Mouse (Mus musculus): ENCODE measurements around the gene Fgf12. TPM values are rescaled to one million over a fixed set of nuclear protein-coding genes. Genes with fewer than 3 reads are reported as not detected.

Fgf12 gene
- 4.2 and 6.8 TPM in 2 replicates for polyA plus RNA-seq (2014; fragmentation: Nextera tagmentation; extraction: Ambion mirVana)

- under 1% methylated on average over 16 of the region's 16 CpGs for WGBS
These were observed at the start of gene Fgf12 for GRCm38 (mm10) chr16:28752638-28753118. Fgf12 (minus strand) TSS chr16:28753068.

GRCm38 (mm10) chr16:28793115-28793514 is 40.2 kb upstream of the Fgf12 start:
- Histone ChIP-seq H3K4me2 (no peak overlapping the region), H3K4me3 (ENCODE audit: low read depth, low read length) (no peak overlapping the region), H3K9me3 (ENCODE audit: control insufficient read depth, low read length) (no peaks in the 10 kb centered on the region), H3K9ac (ENCODE audit: low read length) (no peak overlapping the region), H3K36me3 (ENCODE audit: control insufficient read depth, insufficient read depth, low read length) (no peaks in the 10 kb centered on the region), H3K4me1 (ENCODE audit: control insufficient read depth, insufficient read depth, low read length) (no peaks in the 10 kb centered on the region), H3K27ac (ENCODE audit: low read depth, low read length) (no peak overlapping the region), H3K27me3 (ENCODE audit: control insufficient read depth, insufficient read depth, low read length) (no peaks in the 10 kb centered on the region)
- peak; percentile 40; the same call in 1 of the 2 replicates for ATAC-seq (ENCODE audit: low FRiP score)
- peak; percentile 92 for DNase-seq (ENCODE audit: low spot score, missing footprints)
- 5% methylated on average over 4 of the region's 4 CpGs for WGBS

More at GRCm38 (mm10) chr16:28752638-28753118, at the start of gene Fgf12:
- H3K9ac ChIP-seq (ENCODE audit: low read length): peak within 1 kb of the TSS; percentile 71
- H3K4me1 ChIP-seq (ENCODE audit: control insufficient read depth, insufficient read depth, low read length): peaks cover 3% of the 10 kb centered on the region; the same call in 1 of the 2 replicates
- H3K9me3 ChIP-seq (ENCODE audit: control insufficient read depth, low read length): no peaks in the 10 kb centered on the region
- H3K4me2 ChIP-seq: peak within 1 kb of the TSS; percentile 89
- no peak within 1 kb of the TSS for H3K27ac ChIP-seq (ENCODE audit: low read depth, low read length)
- DNase-seq (ENCODE audit: low spot score, missing footprints) (no peak), ATAC-seq (ENCODE audit: low FRiP score) (peak; percentile 72)
- no peaks in the 10 kb centered on the region for H3K36me3 ChIP-seq (ENCODE audit: control insufficient read depth, insufficient read depth, low read length)
- peak within 1 kb of the TSS; percentile 45 for H3K4me3 ChIP-seq (ENCODE audit: low read depth, low read length)
- H3K27me3 ChIP-seq (ENCODE audit: control insufficient read depth, insufficient read depth, low read length): no peaks in the 10 kb centered on the region

- H3K9me3 ChIP-seq (ENCODE audit: control insufficient read depth, low read length): no peaks in the 10 kb centered on the region
- no peaks in the 10 kb centered on the region for H3K36me3 ChIP-seq (ENCODE audit: control insufficient read depth, insufficient read depth, low read length)
- H3K4me3 ChIP-seq (ENCODE audit: low read depth, low read length): no peak overlapping the region
- no peaks in the 10 kb centered on the region for H3K27me3 ChIP-seq (ENCODE audit: control insufficient read depth, insufficient read depth, low read length)
- ATAC-seq (ENCODE audit: low FRiP score) (no peak), DNase-seq (ENCODE audit: low spot score, missing footprints) (no peak)
- no peak overlapping the region for H3K4me2 ChIP-seq
- WGBS: 96% methylated on average over 2 of the region's 2 CpGs
- H3K9ac ChIP-seq (ENCODE audit: low read length): no peak overlapping the region
- no peaks in the 10 kb centered on the region for H3K4me1 ChIP-seq (ENCODE audit: control insufficient read depth, insufficient read depth, low read length)
- H3K27ac ChIP-seq (ENCODE audit: low read depth, low read length): no peak overlapping the region
These were observed 17.4 kb upstream of the Fgf12 start for GRCm38 (mm10) chr16:28770276-28770675.

- WGBS: 91% methylated on average over 4 of the region's 4 CpGs
- Histone ChIP-seq H3K4me2 (no peak overlapping the region), H3K27me3 (ENCODE audit: control insufficient read depth, insufficient read depth, low read length) (no peaks in the 10 kb centered on the region), H3K36me3 (ENCODE audit: control insufficient read depth, insufficient read depth, low read length) (no peaks in the 10 kb centered on the region), H3K4me3 (ENCODE audit: low read depth, low read length) (no peak overlapping the region), H3K9ac (ENCODE audit: low read length) (no peak overlapping the region), H3K4me1 (ENCODE audit: control insufficient read depth, insufficient read depth, low read length) (no peaks in the 10 kb centered on the region), H3K9me3 (ENCODE audit: control insufficient read depth, low read length) (no peaks in the 10 kb centered on the region), H3K27ac (ENCODE audit: low read depth, low read length) (no peak overlapping the region)
- ATAC-seq (ENCODE audit: low FRiP score): no peak
- no peak for DNase-seq (ENCODE audit: low spot score, missing footprints)
These were observed 8.6 kb upstream of the Fgf12 start for GRCm38 (mm10) chr16:28761417-28761976.

DNA sequence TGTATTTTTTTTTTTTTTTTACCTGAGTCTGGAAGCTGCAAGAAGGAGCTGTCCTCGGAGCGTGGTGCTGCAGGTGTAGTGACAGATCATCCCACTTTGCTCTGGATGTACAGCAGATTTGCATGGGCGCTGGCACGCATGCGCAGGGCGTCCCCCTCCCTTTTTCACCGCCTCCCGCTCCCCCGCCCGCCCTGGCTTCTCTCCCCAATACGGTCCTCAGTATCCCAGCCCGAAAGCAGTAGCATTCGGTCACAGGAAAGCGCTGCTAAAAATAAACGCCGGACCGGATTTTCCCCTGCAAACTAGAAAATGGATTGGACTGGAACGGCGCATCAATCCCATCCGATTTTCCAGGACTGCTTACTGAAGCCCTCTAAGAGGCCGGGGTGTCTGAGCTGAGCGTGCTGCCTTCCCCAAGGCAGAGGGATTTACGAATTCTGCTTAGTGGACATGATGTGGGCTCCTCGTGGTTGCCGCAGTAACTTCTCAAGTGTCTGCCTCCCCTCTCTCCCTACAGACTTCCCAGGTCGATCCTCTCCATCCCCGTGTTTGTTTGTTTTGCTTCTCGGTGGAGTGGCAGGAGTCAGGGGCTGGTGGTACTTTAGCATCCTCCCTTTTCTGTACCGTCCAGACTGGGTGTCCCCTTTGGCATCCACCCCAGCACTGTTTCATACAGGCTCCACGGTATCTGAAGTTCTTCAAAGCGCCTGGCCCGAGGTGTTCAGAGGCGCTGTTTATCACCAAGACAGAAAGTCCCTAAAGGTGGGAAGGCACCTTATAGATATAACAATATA is 453 bp upstream of the Fgf12 start:
- H3K4me3 ChIP-seq (ENCODE audit: low read depth, low read length): peak overlapping the region; percentile 45
- WGBS: 1% methylated on average over 33 of the region's 33 CpGs
- H3K27me3 ChIP-seq (ENCODE audit: control insufficient read depth, insufficient read depth, low read length): no peaks in the 10 kb centered on the region
- H3K27ac ChIP-seq (ENCODE audit: low read depth, low read length): no peak overlapping the region
- no peaks in the 10 kb centered on the region for H3K36me3 ChIP-seq (ENCODE audit: control insufficient read depth, insufficient read depth, low read length)
- peak overlapping the region; percentile 89 for H3K4me2 ChIP-seq
- DNase-seq (ENCODE audit: low spot score, missing footprints) (peak; percentile 99), ATAC-seq (ENCODE audit: low FRiP score) (peak; percentile 97)
- peak overlapping the region; percentile 71 for H3K9ac ChIP-seq (ENCODE audit: low read length)
- peaks cover 3% of the 10 kb centered on the region; the same call in 1 of the 2 replicates for H3K4me1 ChIP-seq (ENCODE audit: control insufficient read depth, insufficient read depth, low read length)
- no peaks in the 10 kb centered on the region for H3K9me3 ChIP-seq (ENCODE audit: control insufficient read depth, low read length)

DNA sequence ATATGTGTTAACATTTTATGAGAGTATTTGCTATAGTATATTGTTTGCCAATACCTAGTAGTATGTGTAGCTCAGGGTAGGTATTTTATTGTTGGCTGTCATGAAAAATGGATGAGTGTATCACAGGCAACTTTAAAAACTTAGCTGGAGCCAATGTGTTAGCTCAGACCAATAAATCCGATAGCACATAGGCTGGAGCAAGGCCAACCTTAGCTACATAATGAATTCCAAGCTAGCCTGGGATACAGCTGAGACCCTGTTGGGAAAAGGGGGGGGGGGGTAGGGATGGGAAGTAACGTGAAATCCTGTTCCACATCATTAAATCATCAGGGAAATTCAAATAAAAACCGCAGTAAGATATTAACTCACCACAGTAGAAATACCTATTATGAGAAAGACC is 18.4 kb downstream of the Fgf12 start:
- no peak overlapping the region for H3K4me3 ChIP-seq (ENCODE audit: low read depth, low read length)
- 81% methylated on average over 3 of the region's 3 CpGs for WGBS

GRCm38 (mm10) chr16:28726792-28727191 is 26.1 kb downstream of the Fgf12 start:
- Histone ChIP-seq H3K27me3 (ENCODE audit: control insufficient read depth, insufficient read depth, low read length) (no peaks in the 10 kb centered on the region), H3K4me3 (ENCODE audit: low read depth, low read length) (no peak overlapping the region), H3K27ac (ENCODE audit: low read depth, low read length) (no peak overlapping the region), H3K9ac (ENCODE audit: low read length) (no peak overlapping the region), H3K36me3 (ENCODE audit: control insufficient read depth, insufficient read depth, low read length) (no peaks in the 10 kb centered on the region), H3K4me1 (ENCODE audit: control insufficient read depth, insufficient read depth, low read length) (no peaks in the 10 kb centered on the region), H3K9me3 (ENCODE audit: control insufficient read depth, low read length) (no peaks in the 10 kb centered on the region), H3K4me2 (no peak overlapping the region)
- 91% methylated on average over 6 of the region's 6 CpGs for WGBS
- no peak for DNase-seq (ENCODE audit: low spot score, missing footprints)
- ATAC-seq (ENCODE audit: low FRiP score): no peak

More for the DNA sequence above, 18.4 kb downstream of the Fgf12 start:
- Histone ChIP-seq H3K9me3 (ENCODE audit: control insufficient read depth, low read length) (no peaks in the 10 kb centered on the region), H3K4me1 (ENCODE audit: control insufficient read depth, insufficient read depth, low read length) (no peaks in the 10 kb centered on the region), H3K9ac (ENCODE audit: low read length) (no peak overlapping the region), H3K27me3 (ENCODE audit: control insufficient read depth, insufficient read depth, low read length) (no peaks in the 10 kb centered on the region), H3K36me3 (ENCODE audit: control insufficient read depth, insufficient read depth, low read length) (no peaks in the 10 kb centered on the region), H3K4me2 (no peak overlapping the region), H3K27ac (ENCODE audit: low read depth, low read length) (no peak overlapping the region)
- ATAC-seq (ENCODE audit: low FRiP score) (no peak), DNase-seq (ENCODE audit: low spot score, missing footprints) (no peak)

- no peaks in the 10 kb centered on the region for H3K9me3 ChIP-seq (ENCODE audit: control insufficient read depth, low read length)
- WGBS: 51% methylated on average over 3 of the region's 3 CpGs
- no peak overlapping the region for H3K4me2 ChIP-seq
- H3K4me1 ChIP-seq (ENCODE audit: control insufficient read depth, insufficient read depth, low read length): no peaks in the 10 kb centered on the region
- H3K9ac ChIP-seq (ENCODE audit: low read length): no peak overlapping the region
- no peaks in the 10 kb centered on the region for H3K36me3 ChIP-seq (ENCODE audit: control insufficient read depth, insufficient read depth, low read length)
- H3K27ac ChIP-seq (ENCODE audit: low read depth, low read length): no peak overlapping the region
- H3K4me3 ChIP-seq (ENCODE audit: low read depth, low read length): no peak overlapping the region
- DNase-seq (ENCODE audit: low spot score, missing footprints): no peak
- no peak for ATAC-seq (ENCODE audit: low FRiP score)
- H3K27me3 ChIP-seq (ENCODE audit: control insufficient read depth, insufficient read depth, low read length): no peaks in the 10 kb centered on the region
These were observed 46.2 kb downstream of the Fgf12 start for GRCm38 (mm10) chr16:28706623-28707022.

GRCm38 (mm10) chr16:28700346-28700745 is 52.5 kb downstream of the Fgf12 start:
- H3K27me3 ChIP-seq (ENCODE audit: control insufficient read depth, insufficient read depth, low read length): no peaks in the 10 kb centered on the region
- ATAC-seq (ENCODE audit: low FRiP score) (no peak), DNase-seq (ENCODE audit: low spot score, missing footprints) (no peak)
- no peak overlapping the region for H3K4me3 ChIP-seq (ENCODE audit: low read depth, low read length)
- 72% methylated on average over 4 of the region's 4 CpGs for WGBS
- H3K9ac ChIP-seq (ENCODE audit: low read length): no peak overlapping the region
- no peaks in the 10 kb centered on the region for H3K9me3 ChIP-seq (ENCODE audit: control insufficient read depth, low read length)
- no peaks in the 10 kb centered on the region for H3K36me3 ChIP-seq (ENCODE audit: control insufficient read depth, insufficient read depth, low read length)
- no peak overlapping the region for H3K4me2 ChIP-seq
- H3K27ac ChIP-seq (ENCODE audit: low read depth, low read length): no peak overlapping the region
- no peaks in the 10 kb centered on the region for H3K4me1 ChIP-seq (ENCODE audit: control insufficient read depth, insufficient read depth, low read length)

Measured in midbrain, embryonic 11.5 days (tissue).